10 mouse cellular contexts compared by ENCODE assay signal in genomic region chr14:62637436-62638344, GRCm38 (mm10). TPM values are rescaled to one million over a fixed set of nuclear protein-coding genes. Genes with fewer than 3 reads are reported as not detected.
A peak's percentile ranks its signal among the peaks of the same experiment; 100 is the strongest.
DNase-seq lines count a peak whose midpoint lies in the region; ATAC-seq and TF ChIP-seq lines count a peak whose summit lies in the region.
"Had no signal": no experiment of that assay in that cellular context is flagged by ENCODE, and none has a peak within 500 bp of the region (broad histone marks: within the 10 kb centered on the region; RNA-seq: fewer than 3 reads in every experiment).

No protein-coding gene starts in this region.

- no peak for TF ChIP-seq CTCF in left cerebral cortex, adult 2 months (IDR thresholded peaks at IDR 0.05)

- ATAC-seq in forebrain, embryonic 13.5 days: peak; percentile 69; the same call in 1 of the 2 replicates
- ATAC-seq in activated CD4-positive, CD25-positive, alpha-beta regulatory T cell, adult 4 months: no peak

- peaks cover 12% of the 10 kb centered on the region for H3K4me1 ChIP-seq in forebrain, embryonic 13.5 days

- H3K9me3 ChIP-seq in forebrain, embryonic 13.5 days (replicated peaks): no peaks in the 10 kb centered on the region
- H3K9me3 ChIP-seq: G1E had no signal

- no peak overlapping the region for H3K9ac ChIP-seq in forebrain, embryonic 13.5 days

- intact Hi-C loops in left cerebral cortex, adult 2 months (cut with DNase I): loop anchor here (5.0 kb wide), 1 partner anchor 300 kb away; no protein-coding TSS in a partner anchor

- DNase-seq in layer of hippocampus, postnatal 14 days (ENCODE audit: low spot score in 2 of 2): peak; percentile 5 to 13
- DNase-seq in layer of hippocampus, adult 9-10 months (ENCODE audit: low spot score): no peak
- peak; percentile 30 to 33 for DNase-seq in left cerebral cortex, adult 2 months (ENCODE audit: extremely low spot score in 1 of 2, low spot score in 2 of 2)
- DNase-seq in retina, embryonic 14.5 days (ENCODE audit: low spot score): peak; percentile 48
- no peak for DNase-seq in spleen, postnatal 4 days (ENCODE audit: low spot score in 2 of 2)
- DNase-seq in ovary, postnatal 10 days (ENCODE audit: low spot score): no peak

- no peaks in the 10 kb centered on the region for H3K36me3 ChIP-seq in forebrain, embryonic 13.5 days (ENCODE audit: poor library complexity, severe bottlenecking)
- H3K36me3 ChIP-seq: G1E had no signal

- H3K4me2 ChIP-seq in forebrain, embryonic 13.5 days: peak overlapping the region; percentile 24; the same call in 1 of the 2 replicates

- peak overlapping the region; percentile 66 for H3K27ac ChIP-seq in forebrain, embryonic 13.5 days
- peak overlapping the region; percentile 82 for H3K27ac ChIP-seq in left cerebral cortex, adult 2 months
- H3K27ac ChIP-seq: layer of hippocampus, adult 2 months had no signal

- no peaks in the 10 kb centered on the region for H3K27me3 ChIP-seq in forebrain, embryonic 13.5 days

- no peak overlapping the region for H3K4me3 ChIP-seq in forebrain, embryonic 13.5 days
- no peak overlapping the region for H3K4me3 ChIP-seq in left cerebral cortex, adult 2 months
- H3K4me3 ChIP-seq: layer of hippocampus, adult 2 months had no signal

- 24% methylated on average over 9 of the region's 9 CpGs for WGBS in forebrain, embryonic 13.5 days

RNA-seq across cellular contexts. Expression of gene Serpine3, which starts 25.8 kb away (rescaled TPM):
- not detected for total RNA-seq in layer of hippocampus, postnatal 14 days (2021)
- polyA plus RNA-seq in forebrain, embryonic 13.5 days (2015; fragmentation: Nextera tagmentation; extraction: Ambion mirVana): not detected in 2 replicates
- total RNA-seq in left cerebral cortex, adult 2 months (2021): not detected
- polyA plus RNA-seq in activated CD4-positive, CD25-positive, alpha-beta regulatory T cell, adult 4 months (2017; shearing (Covaris generic)): not detected
- total RNA-seq: G1E; layer of hippocampus, adult 2 months had no signal
- polyA plus RNA-seq: G1E had no signal

Comparison
In these comparisons a context has a peak if more than half of its experiments do, and no peak if none do; other contexts are left out.
1. DNase-seq: peak in layer of hippocampus, postnatal 14 days (2 of 2), left cerebral cortex, adult 2 months (2 of 2) and retina, embryonic 14.5 days (single experiment); none in layer of hippocampus, adult 9-10 months (single experiment), spleen, postnatal 4 days (0 of 2) and ovary, postnatal 10 days (single experiment).